Mouse (Mus musculus) left cerebral cortex, postnatal 4 days (tissue): Measurements from ENCODE around the gene Slc13a4. TPM values are rescaled to one million over a fixed set of nuclear protein-coding genes. Genes with fewer than 3 reads are reported as not detected.
A peak's percentile ranks its signal among the peaks of the same experiment; 100 is the strongest.

Experiments used
- DNase-seq: peaks from one replicate; pipeline ENCODE4 v3.0.0-alpha.2; 2022
- intact Hi-C: fragments of 180-260 bp; cut with DNase I; formaldehyde crosslinking; loops from one replicate; pipeline ENCODE4 v1.15.1; 2025
- total RNA-seq, 2 experiments: library from RNA; stranded (reverse); gene quantifications; 2 replicates each; pipeline ENCODE4 v1.2.3; 2021

The Slc13a4 gene
- total RNA-seq, 2 experiments from 2014 or later, result 11.6 to 12.0 TPM

GRCm38 (mm10) chr6:35307136-35307535 lies 795 bp downstream of the Slc13a4 start:
- intact Hi-C loops, result no loop called here

DNA sequence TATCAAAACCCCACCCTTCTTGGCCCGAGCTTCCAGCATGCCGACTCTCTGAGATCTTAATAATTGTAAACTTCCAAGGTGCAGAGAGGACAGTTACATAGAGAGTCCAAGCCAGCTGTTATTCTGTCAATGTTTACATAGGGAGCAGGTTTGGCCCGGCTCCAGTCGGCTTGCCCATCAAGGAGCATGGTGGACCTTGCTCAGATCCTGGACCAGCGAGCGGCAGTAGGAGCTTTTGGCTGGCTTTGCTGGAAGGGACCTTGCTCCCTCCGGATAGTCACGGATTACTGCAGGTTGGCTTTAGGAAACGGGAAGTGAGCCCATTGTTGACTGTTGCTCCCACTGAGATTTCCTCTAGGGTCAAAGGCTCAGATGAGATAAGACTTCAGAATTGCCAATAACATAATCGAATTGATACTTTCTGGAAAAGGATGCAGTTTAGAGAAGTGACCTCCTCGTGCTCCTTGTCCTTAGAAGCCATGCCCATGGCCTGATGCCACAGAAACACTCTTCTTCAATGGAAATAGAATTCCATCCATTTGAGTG lies 4.5 kb downstream of the Slc13a4 start:
- no peak for DNase-seq
- intact Hi-C loops, result no loop called here

More at GRCm38 (mm10) chr6:35307136-35307535, 795 bp downstream of the Slc13a4 start:
- peak; percentile 43 for DNase-seq

DNA sequence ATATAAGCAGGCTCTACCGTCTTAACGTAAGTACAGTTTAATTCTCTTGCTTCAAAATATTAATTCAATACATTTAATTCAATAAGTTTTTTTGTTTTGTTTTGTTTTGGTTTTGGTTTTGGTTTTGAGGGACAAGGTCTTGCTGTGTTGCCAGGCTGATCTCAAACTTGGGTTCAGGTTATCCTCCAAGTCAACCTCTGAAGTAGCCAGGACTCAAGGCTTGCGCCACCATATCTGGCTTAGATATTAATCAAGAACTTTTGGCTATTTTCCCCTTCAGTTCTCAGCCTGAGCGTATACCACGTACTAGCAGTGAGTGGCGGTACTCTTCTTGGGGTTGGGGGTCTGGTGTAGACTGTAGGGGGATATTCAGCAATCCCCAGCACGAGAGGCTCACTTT lies 5.3 kb downstream of the Slc13a4 start:
- no peak for DNase-seq
- intact Hi-C loops, result no loop called here

- no peak for DNase-seq
- intact Hi-C loops, result no loop called here
Observed at GRCm38 (mm10) chr6:35298323-35298722, 9.6 kb downstream of the Slc13a4 start.

DNA sequence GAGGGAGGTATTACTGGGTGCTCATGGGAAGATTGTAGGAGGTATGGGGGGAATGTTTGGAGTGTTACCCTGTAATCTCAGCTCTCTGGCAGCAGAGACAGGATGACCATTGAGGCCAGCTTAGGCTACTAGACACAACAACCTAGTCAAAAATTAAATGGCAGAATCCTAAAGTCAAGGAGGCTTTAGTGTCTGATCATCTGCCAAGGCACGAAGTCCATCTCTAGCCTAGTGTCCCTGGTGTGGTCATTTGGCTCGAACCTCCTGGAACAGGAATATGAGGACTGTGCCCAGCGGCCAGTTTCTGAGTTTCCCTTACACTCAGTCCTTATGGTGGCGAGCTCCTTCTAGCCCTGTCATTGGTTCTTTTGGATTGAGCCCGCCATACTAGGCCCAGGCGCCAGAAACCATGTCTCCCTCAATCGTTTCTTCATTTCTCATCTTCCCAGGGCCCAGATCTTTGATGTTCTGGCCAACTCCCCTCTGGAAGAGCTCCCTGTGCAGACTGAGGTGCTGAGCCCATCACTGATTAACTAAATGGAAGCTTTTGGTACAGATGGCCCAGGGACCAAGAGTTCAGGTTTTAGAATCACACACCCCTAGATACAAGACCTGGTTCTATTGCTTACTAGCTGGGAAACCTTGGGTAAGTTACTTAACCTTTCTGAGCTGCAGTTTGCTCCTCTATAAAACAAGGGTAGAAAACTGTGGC lies 10.3 kb downstream of the Slc13a4 start:
- no peak for DNase-seq

DNA sequence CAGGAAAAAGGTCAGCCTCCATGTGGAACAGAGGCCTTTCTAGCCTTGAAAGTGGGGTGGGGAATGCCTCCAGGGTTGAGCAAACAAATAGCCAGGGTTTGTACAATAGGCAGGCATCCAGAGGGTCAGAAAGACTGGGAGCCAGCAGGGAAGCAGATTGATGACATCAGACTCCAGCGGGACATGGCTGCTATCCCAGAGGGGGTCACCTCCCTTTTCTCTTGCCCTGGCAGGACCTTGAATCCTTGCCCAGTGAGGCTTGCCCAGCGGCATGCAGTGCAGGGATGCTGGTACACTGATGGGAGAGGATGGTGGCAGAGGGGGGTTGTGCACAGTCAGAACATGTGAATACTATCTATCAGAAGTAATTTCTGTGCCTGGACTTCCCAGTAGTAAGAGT lies 10.9 kb downstream of the Slc13a4 start:
- no peak for DNase-seq
- intact Hi-C loops, result no loop called here

More for the DNA sequence above, 10.3 kb downstream of the Slc13a4 start:
- intact Hi-C loops, result no loop called here

DNA sequence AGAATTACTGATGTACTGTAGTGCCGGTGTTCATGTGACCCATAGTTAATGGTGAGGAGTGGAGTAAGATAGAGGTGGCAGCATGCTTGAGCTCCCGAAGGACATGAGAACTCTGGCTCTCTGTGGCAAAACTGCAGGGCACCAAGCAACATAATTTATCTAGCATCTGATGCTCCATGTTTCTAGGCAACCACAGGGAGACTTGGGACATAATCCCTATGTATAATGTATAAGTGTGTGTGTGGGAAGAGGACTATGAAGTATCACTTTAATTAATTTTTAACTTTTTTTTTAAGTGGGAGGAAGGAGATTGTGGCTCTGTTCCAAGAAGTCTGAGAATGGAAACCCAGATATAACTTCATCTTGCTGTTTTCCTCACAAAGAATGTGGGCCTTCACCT lies 13.0 kb downstream of the Slc13a4 start:
- no peak for DNase-seq
- intact Hi-C loops, result no loop called here

- intact Hi-C loops, result no loop called here
- DNase-seq, result no peak
Observed at GRCm38 (mm10) chr6:35289676-35290075, 18.3 kb downstream of the Slc13a4 start.

DNA sequence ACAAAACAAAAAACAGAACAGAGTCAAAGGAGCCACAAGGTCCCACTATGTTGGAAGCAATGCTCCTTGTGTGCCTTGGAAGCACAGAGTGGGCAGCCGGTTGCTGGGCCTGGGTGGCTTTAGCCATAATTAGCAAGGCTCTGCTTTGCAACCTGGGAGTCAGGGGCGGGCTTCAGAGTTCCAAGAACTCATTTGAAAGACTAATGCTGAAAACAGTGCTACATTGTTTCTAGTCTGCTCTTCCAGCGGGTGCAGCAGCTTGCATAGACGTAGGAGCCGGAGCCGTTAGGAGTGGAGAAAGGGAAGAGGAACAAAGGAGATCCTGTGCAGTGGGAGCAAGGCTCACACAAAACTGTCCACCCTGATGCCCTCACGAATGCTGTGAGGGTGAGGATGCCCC lies 19.0 kb downstream of the Slc13a4 start:
- no peak for DNase-seq
- intact Hi-C loops, result no loop called here

- peak; percentile 67 for DNase-seq
- intact Hi-C loops, result no loop called here
Observed at GRCm38 (mm10) chr6:35288114-35288761, 19.7 kb downstream of the Slc13a4 start.

GRCm38 (mm10) chr6:35279306-35279705 lies 28.6 kb downstream of the Slc13a4 start:
- intact Hi-C loops, result no loop called here
- DNase-seq, result no peak

GRCm38 (mm10) chr6:35277903-35278587 lies 29.9 kb downstream of the Slc13a4 start:
- intact Hi-C loops, result no loop called here
- DNase-seq, result no peak

DNA sequence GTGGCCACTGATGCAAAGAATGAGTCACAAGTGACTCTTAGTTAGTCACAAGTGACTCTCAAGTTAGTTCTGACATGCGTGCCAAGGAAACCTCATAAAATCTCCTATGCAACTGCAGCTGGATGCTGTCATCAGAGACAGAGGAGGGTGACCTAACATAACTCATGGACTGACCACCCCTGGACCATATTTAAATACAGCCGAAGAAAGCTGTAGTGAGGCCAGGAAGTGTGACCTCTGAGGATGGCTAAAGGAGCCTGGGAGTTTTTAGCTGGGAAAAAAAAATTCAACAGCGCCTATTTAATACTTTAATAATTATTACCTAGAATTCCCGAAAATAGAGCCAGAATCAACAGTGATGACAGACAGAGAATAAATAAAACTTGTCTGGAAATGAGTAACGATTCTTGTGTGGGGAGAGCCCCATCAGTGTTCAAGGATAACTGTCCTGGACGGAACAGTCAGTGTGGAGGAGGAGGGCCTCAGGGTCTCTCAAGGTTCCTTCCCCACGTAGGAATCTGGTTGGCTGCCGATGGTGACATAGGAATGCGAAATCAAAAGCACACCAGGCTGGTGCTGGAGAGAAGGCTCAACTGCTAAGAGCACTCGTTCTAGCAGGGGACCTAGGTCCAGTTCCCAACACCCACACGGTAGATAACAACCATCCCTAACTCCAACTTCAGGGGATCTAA lies 34.4 kb downstream of the Slc13a4 start:
- intact Hi-C loops, result no loop called here
- no peak for DNase-seq

DNA sequence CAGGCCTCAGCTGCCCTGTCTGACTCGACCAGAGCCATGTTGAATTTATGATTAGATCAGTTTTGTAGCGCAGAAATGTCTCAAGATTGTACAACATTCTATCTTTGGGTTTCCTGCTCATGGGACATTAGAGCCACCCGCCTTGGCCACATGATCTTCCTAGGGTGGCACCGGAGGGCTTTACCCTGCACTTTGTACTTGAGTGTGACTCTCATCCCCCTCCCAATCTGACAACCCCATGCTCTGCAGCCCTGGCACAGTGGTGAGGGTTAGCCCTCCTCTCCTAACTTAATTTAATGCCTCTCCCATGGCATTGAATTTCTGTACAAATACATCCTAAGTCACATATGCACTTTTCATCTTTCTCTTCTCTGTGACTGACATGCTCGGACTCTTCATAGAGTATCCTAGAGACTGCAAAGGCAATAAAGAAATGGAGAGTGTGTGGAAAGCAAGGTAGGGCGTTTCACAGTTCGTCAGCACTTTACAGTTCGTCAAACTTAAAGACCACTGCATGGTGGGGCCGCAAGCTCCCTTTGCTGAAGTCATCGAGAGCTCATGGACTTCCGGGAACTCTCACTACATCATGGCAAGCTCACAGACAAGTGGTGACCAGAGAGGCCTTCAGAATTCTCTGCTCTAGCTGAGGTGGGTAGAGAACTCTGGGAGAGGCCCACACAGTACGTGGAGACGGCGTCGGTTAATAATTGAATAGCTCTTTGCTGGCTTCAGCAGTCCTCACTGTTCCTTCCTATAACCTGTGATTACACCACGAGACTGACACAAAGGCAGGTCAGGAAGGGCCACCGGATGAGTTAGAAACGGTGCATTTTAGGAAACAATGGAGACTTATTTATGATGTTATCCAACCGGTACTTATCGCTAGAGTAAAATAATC lies 35.8 kb downstream of the Slc13a4 start:
- no peak for DNase-seq
- intact Hi-C loops, result no loop called here

DNA sequence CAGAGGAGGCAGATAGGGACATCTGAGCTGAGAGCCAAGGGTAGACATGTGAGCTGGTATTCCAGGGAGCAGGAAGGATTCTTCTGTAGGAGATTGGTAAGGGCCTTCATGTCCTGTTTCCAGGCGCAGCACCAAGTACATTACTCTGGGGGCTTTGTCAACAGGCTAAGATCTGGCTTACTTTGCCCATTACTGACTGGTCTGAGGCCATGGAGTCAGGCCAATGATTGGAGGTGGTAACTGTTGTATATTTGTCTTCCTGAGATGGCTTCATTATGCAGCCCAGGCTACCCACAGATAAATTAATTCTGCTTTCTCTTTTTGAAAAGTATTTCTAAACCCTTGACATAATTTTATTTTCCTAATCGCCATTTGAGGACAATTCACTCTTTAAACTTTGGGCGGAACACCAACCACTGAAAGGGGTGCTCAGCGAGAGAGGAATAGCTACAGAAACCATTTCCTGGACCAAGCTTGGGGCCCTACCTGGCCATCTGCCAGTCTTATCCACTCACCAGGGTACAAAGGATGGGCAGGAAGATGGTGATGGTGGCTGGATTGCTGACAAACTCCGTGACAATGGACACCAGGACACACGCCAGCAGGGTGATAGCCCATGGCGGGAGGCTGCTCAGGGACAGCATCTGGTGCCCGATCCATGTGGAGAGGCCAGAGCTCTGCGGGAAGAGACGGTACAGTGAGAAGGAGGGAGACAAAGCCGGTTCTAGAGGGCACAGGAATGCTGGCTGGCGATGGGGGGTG lies 36.7 kb downstream of the Slc13a4 start:
- intact Hi-C loops, result no loop called here
- peak; percentile 63 for DNase-seq

GRCm38 (mm10) chr6:35269643-35270042 lies 38.3 kb downstream of the Slc13a4 start:
- intact Hi-C loops, result no loop called here
- no peak for DNase-seq

- no peak for DNase-seq
- intact Hi-C loops, result no loop called here
Observed at GRCm38 (mm10) chr6:35268711-35269110, 39.2 kb downstream of the Slc13a4 start.

- intact Hi-C loops, result no loop called here
- DNase-seq, result no peak
Observed at GRCm38 (mm10) chr6:35265580-35266278, 42.2 kb downstream of the Slc13a4 start.

GRCm38 (mm10) chr6:35260531-35260930 lies 47.4 kb downstream of the Slc13a4 start:
- DNase-seq, result no peak
- intact Hi-C loops, result no loop called here
